Mouse (Mus musculus): Measurements from ENCODE around the gene Gm12166.
"Not testable (repeated sequence)": the region's sequence is repeated elsewhere in the genome, so short reads cannot be mapped to it uniquely, and the experiment has no call there.

The Gm12166 gene

GRCm38 (mm10) chr11:46054911-46055895 is 3.1 kb upstream of the Gm12166 start:
- no peak for DNase-seq

GRCm38 (mm10) chr11:46054311-46054710 is 2.2 kb upstream of the Gm12166 start:
- no peak for DNase-seq

- not testable (repeated sequence) for DNase-seq
Observed at GRCm38 (mm10) chr11:46053457-46053856, 1.3 kb upstream of the Gm12166 start.

GRCm38 (mm10) chr11:46047264-46047663 is 4.9 kb downstream of the Gm12166 start:
- no peak for DNase-seq

- no peak for DNase-seq
Observed at GRCm38 (mm10) chr11:46044781-46045180, 7.3 kb downstream of the Gm12166 start.

GRCm38 (mm10) chr11:46041607-46042267 is 10.4 kb downstream of the Gm12166 start:
- DNase-seq, result no peak

- no peak for DNase-seq
Observed at GRCm38 (mm10) chr11:46040841-46041556, 11.1 kb downstream of the Gm12166 start.

- DNase-seq, result no peak
Observed at GRCm38 (mm10) chr11:46039335-46039734, 12.8 kb downstream of the Gm12166 start.

- DNase-seq, result no peak
Observed at GRCm38 (mm10) chr11:46038901-46039300, 13.2 kb downstream of the Gm12166 start.

- no peak for DNase-seq
Observed at GRCm38 (mm10) chr11:46036374-46036773, 15.7 kb downstream of the Gm12166 start.

DNA sequence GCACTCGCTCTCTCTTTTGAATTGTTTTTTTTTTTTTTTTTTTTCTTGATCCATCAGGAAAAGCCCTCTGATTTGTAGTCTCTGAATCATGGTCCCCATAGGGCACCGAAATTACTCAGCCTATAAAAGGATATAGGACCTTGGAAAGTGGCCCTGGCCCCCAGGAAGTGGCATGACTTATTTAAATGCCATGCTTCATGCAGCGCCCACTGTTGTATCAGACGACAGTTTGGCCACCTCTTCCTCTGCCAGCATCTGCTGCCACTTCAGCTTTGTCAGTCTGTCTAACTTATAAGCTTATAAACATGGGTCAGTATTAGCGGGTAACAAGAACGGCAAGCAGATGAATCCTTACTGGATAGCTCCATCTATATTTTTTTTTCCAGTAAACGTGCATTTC is 19.2 kb downstream of the Gm12166 start:
- no peak for DNase-seq

- DNase-seq, result no peak
Observed at GRCm38 (mm10) chr11:46031470-46031869, 20.7 kb downstream of the Gm12166 start.

DNA sequence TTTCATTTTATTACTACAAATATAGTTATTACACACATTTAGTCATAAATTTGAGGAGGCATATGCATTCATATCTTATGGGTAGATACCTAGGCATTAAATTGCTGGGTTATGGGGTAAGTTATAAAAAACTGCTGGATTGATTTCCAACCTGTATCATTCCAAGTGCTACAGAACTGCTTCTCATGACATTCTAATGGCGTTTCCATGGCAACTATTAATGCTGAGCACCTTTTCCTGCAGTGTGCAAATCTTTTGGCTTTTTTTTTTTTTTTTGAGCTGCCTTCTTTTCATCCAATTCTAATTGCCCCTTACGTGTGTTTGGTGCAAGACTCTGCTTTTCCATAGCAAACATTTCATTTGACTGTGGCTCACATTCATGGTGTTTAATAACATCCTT is 22.1 kb downstream of the Gm12166 start:
- DNase-seq, result no peak

GRCm38 (mm10) chr11:46029485-46029884 is 22.6 kb downstream of the Gm12166 start:
- no peak for DNase-seq

DNA sequence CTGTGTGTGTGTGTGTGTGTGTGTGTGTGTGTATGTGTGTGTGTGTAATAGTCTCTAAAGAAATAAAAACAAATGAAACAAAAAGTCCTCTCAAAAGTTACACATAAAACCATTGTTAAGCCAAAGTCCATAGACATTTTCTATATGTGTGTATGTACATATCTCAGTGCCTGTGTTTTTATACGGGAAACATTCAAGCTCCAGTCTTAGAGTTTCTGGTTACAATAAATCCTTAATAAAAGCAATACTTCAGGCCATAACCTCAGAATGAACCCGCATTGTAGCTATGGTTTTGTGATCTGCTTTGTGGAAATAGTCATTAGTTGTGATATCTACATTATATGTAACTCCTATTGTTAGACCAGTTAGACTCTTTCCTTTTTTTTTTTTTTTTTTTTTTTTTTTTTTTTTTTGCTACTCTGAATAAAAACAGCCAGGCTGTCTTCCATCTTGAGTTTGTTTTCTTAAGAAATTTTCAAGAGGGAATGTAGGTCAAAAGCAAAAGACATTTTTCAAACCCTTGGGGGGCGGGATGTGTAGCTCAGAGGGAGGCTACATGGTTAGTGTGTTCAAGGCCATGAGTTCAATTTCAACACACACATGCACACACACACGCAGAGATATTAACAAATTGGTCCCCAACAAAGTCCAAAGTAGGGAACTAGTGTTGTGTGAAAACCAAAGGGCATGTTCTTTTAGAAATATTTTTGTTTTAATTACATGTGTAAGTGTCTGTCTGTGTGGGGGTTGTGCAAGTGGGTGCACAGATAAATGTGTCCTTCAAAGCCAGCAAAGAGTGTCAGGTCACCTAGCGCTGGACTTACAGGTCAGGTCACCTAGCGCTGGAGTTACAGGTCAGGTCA is 23.9 kb downstream of the Gm12166 start:
- DNase-seq, result no peak

- DNase-seq, result no peak
Observed at GRCm38 (mm10) chr11:46025962-46026392, 26.1 kb downstream of the Gm12166 start.

- no peak for DNase-seq
Observed at GRCm38 (mm10) chr11:46022983-46023382, 29.1 kb downstream of the Gm12166 start.

DNA sequence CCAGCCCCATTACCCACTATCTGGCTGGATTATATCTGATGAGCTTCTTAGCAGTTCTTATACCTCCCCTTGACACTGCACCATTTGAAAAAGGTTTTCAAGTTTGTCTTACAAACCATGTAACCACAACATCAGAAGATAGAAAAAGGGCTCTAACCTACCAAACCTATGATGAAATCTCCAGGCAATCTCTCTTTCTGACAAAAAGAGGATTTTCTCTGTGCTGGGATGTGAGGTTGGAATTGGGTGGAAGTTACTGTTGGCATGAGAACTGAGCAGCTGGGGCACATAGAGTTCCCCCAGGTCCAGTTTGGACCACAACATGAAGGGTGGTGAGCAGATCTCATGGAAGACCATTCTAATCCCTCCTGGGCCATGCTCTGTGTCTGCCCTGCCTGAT is 30.3 kb downstream of the Gm12166 start:
- no peak for DNase-seq

GRCm38 (mm10) chr11:46020246-46020645 is 31.9 kb downstream of the Gm12166 start:
- DNase-seq, result no peak

DNA sequence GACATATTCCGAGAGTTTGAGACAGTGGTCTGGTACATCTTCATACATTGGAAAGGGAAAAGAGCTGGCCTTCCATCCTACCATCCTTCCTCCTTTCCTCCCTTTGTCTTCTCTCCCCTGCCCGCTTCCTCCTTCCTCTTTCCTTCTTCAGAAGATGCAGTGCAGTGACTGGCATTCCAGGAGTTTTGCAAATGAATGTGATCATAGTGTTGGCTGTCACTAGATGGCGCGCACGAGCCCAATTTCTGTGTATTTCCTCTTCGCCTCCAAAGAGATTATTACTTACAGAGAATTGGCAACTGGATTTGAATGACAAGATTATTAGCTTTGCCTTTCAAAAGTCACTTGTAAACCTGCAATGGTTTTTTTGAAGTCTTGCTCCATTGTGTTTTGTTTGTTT is 36.1 kb downstream of the Gm12166 start:
- peak; percentile 23 to 32 for DNase-seq

Data from thymus, postnatal 36 days (tissue).